Mouse (Mus musculus) spleen, adult 2 months (tissue): ENCODE measurements around the gene Grhl3. TPM values are rescaled to one million over a fixed set of nuclear protein-coding genes. Genes with fewer than 3 reads are reported as not detected.

Experiments used
- DNase-seq, 2 experiments: peaks; one replicate each; pipeline versions ENCODE4 v3.0.0 to v3.0.0-alpha.2; 2012 to 2021; ENCODE audit warnings: low spot score in 2 of 2, low read depth in 1 of 2
- H3K27ac ChIP-seq: fragments of 200-500 bp; 2 replicates; pipeline ENCODE4 v1.5.1; 2012; ENCODE audit warnings: low read length, inconsistent platforms; ENCODE audit not compliant: insufficient read depth
- H3K27me3 ChIP-seq: fragments of 200-500 bp; 2 replicates; pipeline ENCODE4 v1.6.1; 2012; ENCODE audit warnings: mild to moderate bottlenecking, moderate library complexity, low read length, inconsistent platforms; ENCODE audit not compliant: control insufficient read depth, insufficient read depth
- H3K36me3 ChIP-seq: fragments of 200-500 bp; 2 replicates; pipeline ENCODE4 v1.6.1; 2012; ENCODE audit warnings: mild to moderate bottlenecking, low read length, inconsistent platforms; ENCODE audit not compliant: control insufficient read depth, insufficient read depth
- H3K4me1 ChIP-seq: fragments of 200-500 bp; 2 replicates; pipeline ENCODE4 v1.6.1; 2011; ENCODE audit warnings: inconsistent platforms; ENCODE audit not compliant: control insufficient read depth, insufficient read depth, insufficient read length
- H3K4me3 ChIP-seq: fragments of 200-500 bp; 2 replicates; pipeline ENCODE4 v1.5.1; 2011; ENCODE audit warnings: mild to moderate bottlenecking, inconsistent platforms; ENCODE audit not compliant: insufficient read depth, insufficient read length; ENCODE audit errors: extremely low read depth
- CTCF ChIP-seq: fragments of 200-500 bp; IDR thresholded peaks from 2 replicates; pipeline ENCODE4 v1.5.1; 2011; ENCODE audit warnings: mild to moderate bottlenecking, inconsistent platforms; ENCODE audit not compliant: insufficient read depth, insufficient read length, insufficient replicate concordance; ENCODE audit errors: extremely low read depth
- POLR2A ChIP-seq: fragments of 200-500 bp; IDR thresholded peaks from 2 replicates; pipeline ENCODE4 v1.6.1; 2011; ENCODE audit warnings: low read depth, low read length, inconsistent platforms
- WGBS: fragments of 180-500 bp; shearing (Covaris S2); methylation state at CpG from one replicate; pipeline ENCODE4 v1.1.7; 2018; 5-methylcytosine and 5-hydroxymethylcytosine counted together
- polyA plus RNA-seq: library from polyadenylated mRNA; depleted of rRNA; stranded (reverse); fragments of >200 nt; gene quantifications from 2 replicates; pipeline ENCODE4 v1.2.3, GENCODE M21; 2012

The Grhl3 gene
- polyA plus RNA-seq, 1 experiment = 0.12 TPM

GRCm38 (mm10) chr4:135505794-135506193 is 67.6 kb downstream of the Grhl3 start:
- Histone ChIP-seq H3K4me1 (no peaks in the 10 kb centered on the region), H3K27me3 (0 out of 2 replicates have a peak, but pooled peaks cover 1% of the 10 kb centered on the region), H3K27ac (no peak overlapping the region), H3K4me3 (no peak overlapping the region), H3K36me3 (no peaks in the 10 kb centered on the region)
- TF ChIP-seq CTCF (no peak), POLR2A (no peak)
- no peak for DNase-seq
- WGBS = 25% methylated on average over 11 of the region's 11 CpGs

GRCm38 (mm10) chr4:135501587-135501986 is 71.8 kb downstream of the Grhl3 start:
- WGBS = 29% methylated on average over 4 of the region's 4 CpGs
- H3K4me3 ChIP-seq = no peak overlapping the region
- TF ChIP-seq CTCF (no peak), POLR2A (no peak)
- no peak overlapping the region for H3K27ac ChIP-seq
- no peak for DNase-seq
- H3K4me1 ChIP-seq = no peaks in the 10 kb centered on the region
- H3K27me3 ChIP-seq = no peaks in the 10 kb centered on the region
- H3K36me3 ChIP-seq = no peaks in the 10 kb centered on the region

- WGBS = 68% methylated on average over 3 of the region's 3 CpGs
- TF ChIP-seq CTCF (no peak), POLR2A (no peak)
Measured at GRCm38 (mm10) chr4:135499831-135500230, 73.6 kb downstream of the Grhl3 start.

GRCm38 (mm10) chr4:135498136-135498535 is 75.3 kb downstream of the Grhl3 start:
- Histone ChIP-seq H3K4me3 (no peak overlapping the region), H3K27ac (no peak overlapping the region), H3K36me3 (no peaks in the 10 kb centered on the region), H3K27me3 (no peaks in the 10 kb centered on the region), H3K4me1 (peaks cover 5% of the 10 kb centered on the region)
- 94% methylated on average over 6 of the region's 6 CpGs for WGBS
- DNase-seq = no peak
- no peak for TF ChIP-seq POLR2A
- no peak for TF ChIP-seq CTCF

More at GRCm38 (mm10) chr4:135499831-135500230, 73.6 kb downstream of the Grhl3 start:
- Histone ChIP-seq H3K4me3 (no peak overlapping the region), H3K27ac (no peak overlapping the region), H3K27me3 (no peaks in the 10 kb centered on the region), H3K36me3 (no peaks in the 10 kb centered on the region), H3K4me1 (no peaks in the 10 kb centered on the region; the same call in 1 of the 2 replicates)
- peak in 1 of 2 experiments; percentile 53 for DNase-seq

- DNase-seq = no peak
- Histone ChIP-seq H3K27ac (no peak overlapping the region), H3K36me3 (peaks cover 2% of the 10 kb centered on the region), H3K4me1 (peaks cover 7% of the 10 kb centered on the region), H3K4me3 (no peak overlapping the region), H3K27me3 (no peaks in the 10 kb centered on the region)
- 72% methylated on average over 18 of the region's 18 CpGs for WGBS
- no peak for TF ChIP-seq CTCF
- no peak for TF ChIP-seq POLR2A
Measured at GRCm38 (mm10) chr4:135495810-135496209, 77.6 kb downstream of the Grhl3 start.

- 30% methylated on average over 9 of the region's 9 CpGs for WGBS
- Histone ChIP-seq H3K4me3 (no peak overlapping the region), H3K4me1 (peaks cover 7% of the 10 kb centered on the region), H3K27me3 (no peaks in the 10 kb centered on the region), H3K27ac (no peak overlapping the region), H3K36me3 (peaks cover 4% of the 10 kb centered on the region)
- no peak for DNase-seq
- TF ChIP-seq POLR2A (no peak), CTCF (no peak)
Measured at GRCm38 (mm10) chr4:135495397-135495791, 78.0 kb downstream of the Grhl3 start.

GRCm38 (mm10) chr4:135494521-135495396 is 78.7 kb downstream of the Grhl3 start, which contains the start of the genes Stpg1 and Nipal3:
Gene Stpg1 (plus strand): TSS chr4:135494790.
Gene Nipal3 (minus strand): TSS chr4:135495038.
- under 1% methylated on average over 53 of the region's 53 CpGs for WGBS
- TF ChIP-seq POLR2A (no peak), CTCF (peak; percentile 70; the same call in 1 of the 2 replicates)
- H3K4me1 ChIP-seq = peaks cover 7% of the 10 kb centered on the region

More at GRCm38 (mm10) chr4:135494521-135495396, 78.7 kb downstream of the Grhl3 start, which contains the start of the genes Stpg1 and Nipal3:
- peak; percentile 89 to 91 for DNase-seq
- no peaks in the 10 kb centered on the region for H3K27me3 ChIP-seq
- H3K4me3 ChIP-seq = peak within 1 kb of the TSS; percentile 90
- H3K27ac ChIP-seq = peak within 1 kb of the TSS; percentile 73
- H3K36me3 ChIP-seq = peaks cover 7% of the 10 kb centered on the region
